Mouse (Mus musculus) heart, postnatal 0 days (tissue): ENCODE results near the gene Slc15a5.

Experiments used
- CTCF ChIP-seq: IDR thresholded peaks from 2 replicates; pipeline ENCODE4 v1.5.1; 2016; ENCODE audit warnings: antibody characterized with exemption, control low read depth, low read depth
- EP300 ChIP-seq: IDR thresholded peaks from 2 replicates; pipeline ENCODE4 v1.6.1; 2016; ENCODE audit warnings: antibody characterized with exemption, low read depth

DNA sequence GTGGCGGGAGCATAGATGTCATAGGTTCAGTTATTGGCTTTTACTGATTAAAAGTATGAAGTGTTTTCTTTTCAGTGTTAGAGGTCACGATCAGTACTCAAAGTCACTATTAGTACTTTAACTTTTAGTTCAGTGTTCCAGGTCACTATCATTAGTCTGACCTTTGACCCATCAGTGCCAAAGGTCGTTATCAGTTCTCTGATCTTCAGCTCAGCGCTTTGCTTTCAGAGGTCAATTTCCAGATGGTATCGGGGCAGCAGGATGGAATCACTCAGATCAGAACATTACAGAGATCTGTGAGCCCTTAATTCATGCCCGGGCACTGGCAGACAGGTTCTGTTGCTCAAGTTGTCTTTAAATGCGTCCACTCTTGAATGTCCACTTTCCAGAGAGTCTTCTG, 116.0 kb downstream of the Slc15a5 start:
- no peak for TF ChIP-seq CTCF
- no peak for TF ChIP-seq EP300
